Mouse (Mus musculus) embryonic facial prominence, embryonic 12.5 days (tissue): ENCODE data around the gene Ift122. TPM values are rescaled to one million over a fixed set of nuclear protein-coding genes. Genes with fewer than 3 reads are reported as not detected.
A peak's percentile ranks its signal among the peaks of the same experiment; 100 is the strongest.

Experiments used
- ATAC-seq: fragments of 200-750 bp; cut with Nextera tagmentation; 2 replicates; pipeline ENCODE4 v1.8.0; 2017; ENCODE audit not compliant: insufficient number of reproducible peaks, insufficient read depth, low FRiP score, low TSS enrichment
- H3K27ac ChIP-seq: fragments of 300-500 bp; sonication (generic); 2 replicates; pipeline ENCODE4 v1.5.1; 2016; ENCODE audit warnings: mild to moderate bottlenecking
- H3K27me3 ChIP-seq: fragments of 300-500 bp; sonication (generic); 2 replicates; pipeline ENCODE4 v1.6.1; 2016; ENCODE audit warnings: mild to moderate bottlenecking, moderate library complexity
- H3K36me3 ChIP-seq: fragments of 300-500 bp; sonication (generic); 2 replicates; pipeline ENCODE4 v1.6.1; 2016; ENCODE audit warnings: mild to moderate bottlenecking
- H3K4me1 ChIP-seq: fragments of 300-500 bp; sonication (generic); 2 replicates; pipeline ENCODE4 v1.6.1; 2016
- H3K4me2 ChIP-seq: fragments of 300-500 bp; sonication (generic); replicated peaks from 2 replicates; pipeline ENCODE4 v1.6.1; 2016; ENCODE audit warnings: mild to moderate bottlenecking, moderate library complexity
- H3K4me3 ChIP-seq: fragments of 300-500 bp; sonication (generic); 2 replicates; pipeline ENCODE4 v1.5.1; 2016; ENCODE audit warnings: mild to moderate bottlenecking
- H3K9ac ChIP-seq: fragments of 300-500 bp; sonication (generic); 2 replicates; pipeline ENCODE4 v1.6.1; 2016; ENCODE audit warnings: mild to moderate bottlenecking, moderate library complexity
- H3K9me3 ChIP-seq: fragments of 300-500 bp; sonication (generic); 2 replicates; pipeline ENCODE4 v1.6.1; 2016; ENCODE audit warnings: mild to moderate bottlenecking, moderate library complexity
- WGBS: fragments of 180-500 bp; shearing (Covaris S2); methylation state at CpG from one replicate; pipeline ENCODE4 v1.1.7; 2016; 5-methylcytosine and 5-hydroxymethylcytosine counted together
- polyA plus RNA-seq: library from polyadenylated mRNA; unstranded; fragments of >200 nt; fragmentation: Nextera tagmentation; extraction: Ambion mirVana; gene quantifications from 2 replicates; pipeline ENCODE4 v1.2.1, GENCODE M21; 2016

Gene Ift122
- polyA plus RNA-seq, 1 experiment from 2014 or later, result 30.7 TPM

GRCm38 (mm10) chr6:115878694-115879093, 25.4 kb downstream of the Ift122 start:
- ATAC-seq, result no peak
- H3K9me3 ChIP-seq, result no peaks in the 10 kb centered on the region
- H3K27ac ChIP-seq, result no peak overlapping the region
- H3K4me3 ChIP-seq, result no peak overlapping the region
- WGBS, result 72% methylated on average over 6 of the region's 6 CpGs
- no peak overlapping the region for H3K4me2 ChIP-seq
- peaks cover 44% of the 10 kb centered on the region for H3K36me3 ChIP-seq
- no peaks in the 10 kb centered on the region for H3K4me1 ChIP-seq
- no peak overlapping the region for H3K9ac ChIP-seq
- no peaks in the 10 kb centered on the region for H3K27me3 ChIP-seq

DNA sequence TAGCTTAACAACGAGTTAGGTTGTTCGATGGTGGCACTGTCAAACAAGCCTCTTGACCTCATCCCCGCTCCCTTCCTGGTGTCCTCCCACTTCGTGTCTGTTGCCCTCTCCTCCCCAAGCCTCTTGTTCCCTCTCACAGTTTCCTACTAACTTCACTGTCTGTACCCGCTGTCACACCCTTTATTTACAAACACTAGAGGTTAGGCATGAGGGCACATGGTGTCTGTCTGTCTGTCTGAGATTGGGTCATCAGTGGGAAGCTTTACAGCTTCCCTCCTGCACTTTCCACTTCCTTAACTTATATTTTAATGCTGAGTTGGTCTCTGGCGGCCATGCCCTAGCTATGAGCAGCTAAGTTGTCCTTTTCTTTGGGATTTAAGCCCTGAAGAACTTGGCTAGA, 26.5 kb downstream of the Ift122 start:
- no peak overlapping the region for H3K27ac ChIP-seq

GRCm38 (mm10) chr6:115880751-115881150, 27.5 kb downstream of the Ift122 start:
- 92% methylated on average over 8 of the region's 8 CpGs for WGBS
- H3K9ac ChIP-seq, result no peak overlapping the region
- no peak overlapping the region for H3K4me3 ChIP-seq
- no peaks in the 10 kb centered on the region for H3K9me3 ChIP-seq
- no peaks in the 10 kb centered on the region for H3K27me3 ChIP-seq
- H3K36me3 ChIP-seq, result peaks cover 47% of the 10 kb centered on the region
- no peak overlapping the region for H3K27ac ChIP-seq
- no peak for ATAC-seq
- H3K4me1 ChIP-seq, result no peaks in the 10 kb centered on the region
- H3K4me2 ChIP-seq, result no peak overlapping the region

More for the DNA sequence above, 26.5 kb downstream of the Ift122 start:
- ATAC-seq, result no peak
- WGBS, result 86% methylated on average over 6 of the region's 6 CpGs
- Histone ChIP-seq H3K4me3 (no peak overlapping the region), H3K9ac (no peak overlapping the region), H3K4me2 (no peak overlapping the region), H3K9me3 (no peaks in the 10 kb centered on the region), H3K36me3 (peaks cover 51% of the 10 kb centered on the region), H3K4me1 (no peaks in the 10 kb centered on the region), H3K27me3 (no peaks in the 10 kb centered on the region)

DNA sequence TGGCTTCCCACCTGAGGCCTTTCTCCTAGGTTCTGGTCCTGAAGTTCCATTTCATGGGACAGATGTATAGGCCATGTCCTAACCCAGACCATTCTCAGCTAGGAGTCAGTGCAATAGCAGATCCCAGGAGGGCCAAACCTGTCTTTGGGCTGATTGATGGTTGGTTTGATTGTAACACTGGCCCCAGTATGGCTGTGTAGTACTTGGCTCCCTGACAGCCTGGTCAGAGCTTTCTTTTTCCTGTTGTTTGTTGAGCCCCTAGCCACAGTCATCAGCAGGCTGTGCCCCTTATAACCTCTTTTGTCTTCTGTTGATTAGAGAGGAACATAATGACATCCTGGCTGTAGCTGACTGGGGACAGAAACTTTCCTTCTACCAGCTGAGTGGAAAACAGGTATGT, 30.7 kb downstream of the Ift122 start:
- H3K27me3 ChIP-seq, result no peaks in the 10 kb centered on the region
- no peak overlapping the region for H3K27ac ChIP-seq
- no peaks in the 10 kb centered on the region for H3K4me1 ChIP-seq
- H3K36me3 ChIP-seq, result peaks cover 48% of the 10 kb centered on the region
- H3K9me3 ChIP-seq, result 0 out of 2 replicates have a peak, but pooled peaks cover 4% of the 10 kb centered on the region
- no peak overlapping the region for H3K4me2 ChIP-seq
- no peak for ATAC-seq
- H3K4me3 ChIP-seq, result no peak overlapping the region
- no peak overlapping the region for H3K9ac ChIP-seq

DNA sequence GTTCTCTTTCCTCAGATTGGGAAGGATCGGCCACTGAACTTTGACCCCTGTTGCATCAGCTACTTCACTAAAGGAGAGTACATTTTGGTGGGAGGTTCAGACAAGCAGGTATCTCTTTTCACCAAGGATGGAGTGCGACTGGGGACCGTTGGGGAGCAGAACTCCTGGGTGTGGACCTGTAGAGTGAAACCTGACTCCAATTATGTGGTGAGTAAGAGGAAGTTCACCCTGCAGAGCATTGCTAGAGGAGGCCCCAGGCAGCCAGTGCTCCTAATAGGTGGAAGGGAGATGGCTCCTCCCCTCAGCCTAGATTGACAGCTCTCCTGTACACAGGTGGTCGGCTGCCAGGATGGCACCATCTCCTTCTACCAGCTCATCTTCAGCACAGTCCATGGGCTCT, 33.6 kb downstream of the Ift122 start:
- Histone ChIP-seq H3K9me3 (0 out of 2 replicates have a peak, but pooled peaks cover 4% of the 10 kb centered on the region), H3K4me2 (no peak overlapping the region), H3K4me1 (peaks cover 9% of the 10 kb centered on the region; the same call in 1 of the 2 replicates), H3K27ac (no peak overlapping the region), H3K4me3 (no peak overlapping the region), H3K36me3 (peaks cover 45% of the 10 kb centered on the region), H3K27me3 (no peaks in the 10 kb centered on the region), H3K9ac (no peak overlapping the region)
- peak; percentile 44; the same call in 1 of the 2 replicates for ATAC-seq
- WGBS, result 58% methylated on average over 4 of the region's 4 CpGs

DNA sequence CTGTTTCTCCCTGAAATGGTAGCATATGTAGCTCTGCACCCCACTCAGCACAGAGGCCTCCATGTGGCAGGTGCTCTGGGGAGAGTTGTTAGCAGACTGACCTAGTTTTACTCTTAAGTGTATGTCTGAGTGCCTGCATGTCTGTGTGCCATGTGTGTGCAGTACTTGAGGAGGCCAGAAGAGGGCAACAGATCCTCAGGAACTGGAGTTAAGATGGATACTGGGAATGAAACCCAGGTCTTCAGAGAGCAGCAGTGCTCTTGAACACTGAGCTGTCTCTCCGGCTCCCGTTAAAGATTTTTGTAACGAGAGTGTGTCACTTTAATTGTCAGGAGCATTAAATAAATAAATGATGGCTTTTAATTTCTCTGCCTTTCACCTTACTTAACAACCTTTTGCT, 35.0 kb downstream of the Ift122 start:
- peaks cover 51% of the 10 kb centered on the region for H3K36me3 ChIP-seq
- H3K27me3 ChIP-seq, result no peaks in the 10 kb centered on the region
- H3K9ac ChIP-seq, result no peak overlapping the region
- peaks cover 11% of the 10 kb centered on the region; the same call in 1 of the 2 replicates for H3K4me1 ChIP-seq
- no peak overlapping the region for H3K4me3 ChIP-seq
- 94% methylated on average over 3 of the region's 3 CpGs for WGBS
- H3K9me3 ChIP-seq, result 0 out of 2 replicates have a peak, but pooled peaks cover 4% of the 10 kb centered on the region
- no peak overlapping the region for H3K27ac ChIP-seq
- no peak for ATAC-seq
- no peak overlapping the region for H3K4me2 ChIP-seq

DNA sequence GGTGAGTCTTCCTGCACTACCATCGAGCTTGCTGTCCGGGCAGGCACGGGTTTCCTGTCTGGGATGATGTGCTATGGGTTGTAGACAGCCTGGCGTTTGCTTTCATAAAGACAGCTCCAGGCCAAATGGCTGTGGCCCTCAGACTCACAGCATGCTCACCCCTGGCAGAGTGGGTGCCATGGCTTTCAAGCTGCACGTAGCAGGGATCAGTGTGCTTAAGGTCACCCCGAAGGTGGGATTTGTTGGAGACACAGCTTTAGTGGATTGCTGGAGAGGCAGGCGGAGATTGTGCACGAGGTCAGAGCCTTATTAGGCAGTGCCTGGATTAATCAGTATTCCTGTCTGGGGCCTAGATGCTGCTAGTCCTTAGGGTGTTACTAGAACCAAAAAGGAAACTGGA, 37.3 kb downstream of the Ift122 start:
- no peaks in the 10 kb centered on the region for H3K27me3 ChIP-seq
- no peak overlapping the region for H3K4me2 ChIP-seq
- no peak overlapping the region for H3K27ac ChIP-seq
- no peak overlapping the region for H3K9ac ChIP-seq
- peaks cover 39% of the 10 kb centered on the region for H3K36me3 ChIP-seq
- 81% methylated on average over 8 of the region's 8 CpGs for WGBS
- H3K4me3 ChIP-seq, result no peak overlapping the region
- 0 out of 2 replicates have a peak, but pooled peaks cover 4% of the 10 kb centered on the region for H3K9me3 ChIP-seq
- no peak for ATAC-seq
- H3K4me1 ChIP-seq, result peaks cover 11% of the 10 kb centered on the region; the same call in 1 of the 2 replicates

DNA sequence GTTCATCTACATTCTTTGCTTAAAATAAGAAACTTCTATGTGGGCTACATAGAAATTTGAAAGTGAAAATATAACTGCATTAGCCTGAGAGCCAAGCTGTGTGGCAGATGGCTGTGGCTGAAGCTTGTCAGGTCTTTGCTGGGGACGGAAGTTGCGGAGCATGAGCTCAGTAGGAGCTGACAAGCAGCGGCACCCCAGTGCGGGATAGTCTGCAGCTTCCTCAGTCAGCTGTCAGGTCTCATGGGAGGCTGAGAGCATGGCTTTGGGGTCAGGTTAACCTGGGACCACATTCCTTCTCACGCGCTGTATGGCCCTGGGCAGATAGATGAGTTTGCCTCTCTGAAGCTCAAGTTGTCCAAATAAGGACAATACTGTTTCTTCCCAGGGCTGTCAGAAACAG, 37.8 kb downstream of the Ift122 start:
- ATAC-seq, result no peak
- no peak overlapping the region for H3K4me3 ChIP-seq
- WGBS, result 70% methylated on average over 6 of the region's 6 CpGs
- H3K9me3 ChIP-seq, result 0 out of 2 replicates have a peak, but pooled peaks cover 4% of the 10 kb centered on the region
- no peak overlapping the region for H3K27ac ChIP-seq
- no peak overlapping the region for H3K9ac ChIP-seq
- no peak overlapping the region for H3K4me2 ChIP-seq
- H3K36me3 ChIP-seq, result peaks cover 38% of the 10 kb centered on the region
- peaks cover 11% of the 10 kb centered on the region; the same call in 1 of the 2 replicates for H3K4me1 ChIP-seq
- H3K27me3 ChIP-seq, result no peaks in the 10 kb centered on the region

- no peak overlapping the region for H3K4me2 ChIP-seq
- H3K36me3 ChIP-seq, result peaks cover 43% of the 10 kb centered on the region
- no peak overlapping the region for H3K27ac ChIP-seq
- no peak overlapping the region for H3K9ac ChIP-seq
- H3K4me1 ChIP-seq, result peaks cover 11% of the 10 kb centered on the region; the same call in 1 of the 2 replicates
- WGBS, result 76% methylated on average over 8 of the region's 8 CpGs
- 0 out of 2 replicates have a peak, but pooled peaks cover 4% of the 10 kb centered on the region for H3K9me3 ChIP-seq
- ATAC-seq, result no peak
- H3K27me3 ChIP-seq, result no peaks in the 10 kb centered on the region
- no peak overlapping the region for H3K4me3 ChIP-seq
These were observed 38.3 kb downstream of the Ift122 start for GRCm38 (mm10) chr6:115891497-115892061.

- ATAC-seq, result no peak
- H3K27ac ChIP-seq, result no peak overlapping the region
These were observed 39.1 kb downstream of the Ift122 start for GRCm38 (mm10) chr6:115892363-115892762.

DNA sequence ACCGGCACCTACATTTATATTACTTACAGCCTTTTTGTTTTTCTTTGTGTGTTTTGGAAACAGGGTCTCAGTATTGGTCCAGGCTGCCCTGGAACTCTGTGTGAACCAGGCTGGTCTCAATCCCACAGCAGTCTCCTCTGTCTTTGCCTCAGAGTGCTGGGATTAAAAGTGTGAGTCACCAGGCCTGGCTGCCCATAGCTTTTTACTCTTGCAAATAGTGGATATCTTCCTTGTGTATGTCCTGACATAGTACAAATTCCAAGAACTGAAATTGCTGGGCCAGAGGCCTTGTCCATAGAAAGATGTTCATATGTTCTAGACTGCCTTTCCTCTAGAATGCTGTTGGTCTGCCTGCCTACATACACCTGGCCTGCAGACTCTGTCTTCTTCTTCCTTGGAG, 43.1 kb downstream of the Ift122 start:
- ATAC-seq, result no peak
- Histone ChIP-seq H3K9ac (no peak overlapping the region), H3K9me3 (no peaks in the 10 kb centered on the region), H3K36me3 (peaks cover 19% of the 10 kb centered on the region), H3K27ac (no peak overlapping the region), H3K4me3 (no peak overlapping the region), H3K27me3 (no peaks in the 10 kb centered on the region), H3K4me1 (peaks cover 16% of the 10 kb centered on the region), H3K4me2 (no peak overlapping the region)
- 54% methylated on average over 1 of the region's 1 CpGs for WGBS

More at GRCm38 (mm10) chr6:115892363-115892762, 39.1 kb downstream of the Ift122 start:
- 74% methylated on average over 3 of the region's 3 CpGs for WGBS
- no peak overlapping the region for H3K4me2 ChIP-seq
- H3K9me3 ChIP-seq, result 0 out of 2 replicates have a peak, but pooled peaks cover 4% of the 10 kb centered on the region
- no peak overlapping the region for H3K9ac ChIP-seq
- H3K4me1 ChIP-seq, result peaks cover 13% of the 10 kb centered on the region
- no peaks in the 10 kb centered on the region for H3K27me3 ChIP-seq
- H3K4me3 ChIP-seq, result no peak overlapping the region
- H3K36me3 ChIP-seq, result peaks cover 42% of the 10 kb centered on the region

- Histone ChIP-seq H3K27ac (no peak overlapping the region), H3K4me2 (no peak overlapping the region), H3K9ac (no peak overlapping the region), H3K4me1 (peaks cover 9% of the 10 kb centered on the region; the same call in 1 of the 2 replicates), H3K36me3 (peaks cover 14% of the 10 kb centered on the region), H3K9me3 (no peaks in the 10 kb centered on the region), H3K4me3 (no peak overlapping the region), H3K27me3 (no peaks in the 10 kb centered on the region)
- no peak for ATAC-seq
- WGBS, result 67% methylated on average over 4 of the region's 4 CpGs
These were observed 43.8 kb downstream of the Ift122 start for GRCm38 (mm10) chr6:115897117-115897516.
